Mouse (Mus musculus): ENCODE measurements around the gene Itga5.

- TF ChIP-seq EP300 (optimal IDR thresholded peaks at IDR 0.05) (no peak), CTCF (IDR thresholded peaks at IDR 0.05; ENCODE audit: low read depth) (no peak)
These were observed 5.3 kb downstream of the Itga5 start for GRCm38 (mm10) chr15:103361269-103361668.

All from stomach, postnatal 0 days (tissue).